Mouse (Mus musculus) MEL (cell line): ENCODE data around the gene Hps4.

ENCODE experiments used
- CHD2 ChIP-seq: IDR thresholded peaks from 2 replicates; pipeline ENCODE4 v1.6.1; 2011; ENCODE audit warnings: low read length, improper control_type of control experiment
- CTCF ChIP-seq, 3 experiments: IDR thresholded peaks in 2 of 3; conservative IDR thresholded peaks in 1 of 3; 2 replicates each; pipeline ENCODE4 v1.5.1; 2011 to 2012; ENCODE audit warnings: low read length in 3 of 3, low read depth in 2 of 3, mild to moderate bottlenecking in 2 of 3, improper control_type of control experiment in 1 of 3, inconsistent platforms in 1 of 3, mixed read lengths in 1 of 3, moderate library complexity in 1 of 3; ENCODE audit not compliant: control insufficient read depth in 1 of 3, insufficient read depth in 1 of 3, poor library complexity in 1 of 3, severe bottlenecking in 1 of 3
- EP300 ChIP-seq, 2 experiments: IDR thresholded peaks; 2 replicates each; pipeline ENCODE4 v1.6.1; 2011; ENCODE audit warnings: improper control_type of control experiment in 2 of 2, low read length in 2 of 2, low read depth in 1 of 2, mild to moderate bottlenecking in 1 of 2
- KAT2A ChIP-seq: conservative IDR thresholded peaks from 2 replicates; pipeline ENCODE4 v1.6.1; 2012; ENCODE audit warnings: low read depth, low read length, improper control_type of control experiment, inconsistent platforms
- POLR2A ChIP-seq, 2 experiments: IDR thresholded peaks; 2 replicates each; pipeline ENCODE4 v1.6.1; 2011 to 2012; ENCODE audit warnings: low read length in 2 of 2, mild to moderate bottlenecking in 2 of 2, control low read depth in 1 of 2, improper control_type of control experiment in 1 of 2, low read depth in 1 of 2, moderate library complexity in 1 of 2; ENCODE audit not compliant: control insufficient read depth in 1 of 2, insufficient read depth in 1 of 2, poor library complexity in 1 of 2
- TAL1 ChIP-seq: IDR thresholded peaks from 2 replicates; pipeline ENCODE4 v1.6.1; 2012; ENCODE audit warnings: mild to moderate bottlenecking, inconsistent platforms, low read length, moderate library complexity, mixed read lengths
- ZNF384 ChIP-seq: IDR thresholded peaks from 2 replicates; pipeline ENCODE4 v1.6.1; 2012; ENCODE audit warnings: low read depth, mild to moderate bottlenecking, inconsistent platforms, low read length, improper control_type of control experiment

DNA sequence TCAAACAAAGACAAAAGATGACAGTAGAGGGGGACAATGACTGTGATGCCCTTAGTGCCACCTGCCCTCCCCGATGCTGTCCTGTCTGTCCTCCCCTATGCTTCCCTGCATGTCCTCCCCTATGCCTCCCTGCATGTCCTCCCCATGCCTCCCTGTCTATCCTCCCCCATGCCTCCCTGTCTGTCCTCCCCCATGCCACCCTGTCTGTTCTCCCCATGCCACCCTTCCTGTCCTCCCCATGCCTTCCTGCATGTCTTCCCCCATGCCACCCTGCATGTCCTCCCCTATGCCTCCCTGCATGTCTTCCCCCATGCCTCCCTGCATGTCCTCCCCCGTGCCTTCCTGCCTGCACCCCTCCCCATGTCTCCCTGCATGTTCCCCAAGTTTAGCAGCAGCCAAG is 42.8 kb upstream of the Hps4 start:
- TF ChIP-seq CTCF (IDR thresholded peaks at IDR 0.05 in 2 of 3, conservative IDR thresholded peaks at IDR 0.05 in 1 of 3; ENCODE audit: control insufficient read depth in 1 of 3, insufficient read depth in 1 of 3, low read depth in 2 of 3, low read length in 3 of 3, poor library complexity in 1 of 3, severe bottlenecking in 1 of 3) = no peak
- no peak for TF ChIP-seq KAT2A
- no peak for TF ChIP-seq POLR2A (IDR thresholded peaks at IDR 0.05; ENCODE audit: control insufficient read depth in 1 of 2, insufficient read depth in 1 of 2, low read depth in 1 of 2, low read length in 2 of 2, poor library complexity in 1 of 2)
- no peak for TF ChIP-seq TAL1
- TF ChIP-seq CHD2 = no peak
- no peak for TF ChIP-seq ZNF384
- no peak for TF ChIP-seq EP300 (IDR thresholded peaks at IDR 0.05; ENCODE audit: low read depth in 1 of 2, low read length in 2 of 2)
